21 mouse cellular contexts compared by ENCODE assay signal in the genomic region with DNA sequence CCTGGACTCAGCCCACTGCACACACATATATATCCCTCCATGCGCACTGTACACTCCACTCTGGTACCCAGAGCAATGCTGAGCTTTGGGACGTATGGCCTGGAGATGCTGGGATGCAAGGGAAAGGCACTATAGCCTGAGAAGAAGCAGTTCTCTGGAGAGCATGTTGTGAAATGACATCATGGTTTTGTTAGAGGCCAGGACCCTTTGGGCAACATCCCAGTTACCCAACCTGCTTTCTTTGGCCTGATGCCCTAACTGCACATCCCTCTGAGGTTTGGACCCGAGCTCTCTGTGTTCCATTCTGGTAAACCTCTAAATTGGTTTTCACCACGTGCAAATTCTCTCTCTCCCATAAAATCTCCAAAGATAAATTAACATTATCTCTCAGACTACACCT. TPM values are rescaled to one million over a fixed set of nuclear protein-coding genes. Genes with fewer than 3 reads are reported as not detected.
DNase-seq lines count a peak whose midpoint lies in the region; ATAC-seq lines count a peak whose summit lies in the region.
"Had no signal": no experiment of that assay in that cellular context is flagged by ENCODE, and none has a peak within 500 bp of the region (broad histone marks: within the 10 kb centered on the region; RNA-seq: fewer than 3 reads in every experiment).

No protein-coding gene starts in this region.

- peak; percentile 77 for ATAC-seq in cerebellum, adult (ENCODE audit: insufficient number of reproducible peaks, low FRiP score, low TSS enrichment)
- no peak for ATAC-seq in kidney, embryonic 15.5 days (replicated peaks; ENCODE audit: low FRiP score)
- no peak for ATAC-seq in erythroblast, adult 5-6 weeks (replicated peaks; ENCODE audit: low FRiP score, poor library complexity, severe bottlenecking)
- ATAC-seq: activated CD4-positive, CD25-positive, alpha-beta regulatory T cell, adult 4 months had no signal

- H3K4me1 ChIP-seq in kidney, embryonic 15.5 days, result no peaks in the 10 kb centered on the region
- H3K4me1 ChIP-seq: embryonic facial prominence, embryonic 13.5 days; lung, embryonic 15.5 days had no signal

- DNase-seq in cerebellum, postnatal 4 days (ENCODE audit: low spot score in 2 of 2), result no peak
- peak; percentile 47 for DNase-seq in left cerebral cortex, postnatal 4 days
- no peak for DNase-seq in left cerebral cortex, adult 18-20 months (ENCODE audit: low spot score in 2 of 2)
- peak; percentile 74 to 79 for DNase-seq in cerebellum, adult 18-20 months
- DNase-seq in cerebellum, postnatal 36 days, result peak; percentile 71 to 77
- DNase-seq: kidney, adult 18-20 months; kidney, postnatal 4 days; liver; right cerebral cortex, postnatal 25 days; thymus, postnatal 14 days had no signal

- peaks cover 97% of the 10 kb centered on the region for H3K36me3 ChIP-seq in kidney, embryonic 15.5 days

- intact Hi-C loops in left cerebral cortex, postnatal 4 days (cut with DNase I), result no loop called here

- no peak overlapping the region for H3K9ac ChIP-seq in kidney, embryonic 15.5 days
- H3K9ac ChIP-seq: embryonic facial prominence, embryonic 13.5 days; lung, embryonic 15.5 days; neural tube, embryonic 15.5 days had no signal

- H3K4me2 ChIP-seq in kidney, embryonic 15.5 days, result no peak overlapping the region
- H3K4me2 ChIP-seq: embryonic facial prominence, embryonic 13.5 days; lung, embryonic 15.5 days; midbrain, embryonic 11.5 days; neural tube, embryonic 15.5 days had no signal

- no peaks in the 10 kb centered on the region for H3K27me3 ChIP-seq in kidney, embryonic 15.5 days
- H3K27me3 ChIP-seq: lung, embryonic 15.5 days had no signal

- no peak overlapping the region for H3K4me3 ChIP-seq in kidney, embryonic 15.5 days (replicated peaks)
- H3K4me3 ChIP-seq: embryonic facial prominence, embryonic 13.5 days; forebrain, embryonic 10.5 days; lung, embryonic 15.5 days; neural tube, embryonic 15.5 days had no signal

- H3K27ac ChIP-seq in kidney, embryonic 15.5 days, result no peak overlapping the region
- H3K27ac ChIP-seq: embryonic facial prominence, embryonic 13.5 days; forebrain, embryonic 10.5 days; lung, embryonic 15.5 days; macrophage; neural tube, embryonic 15.5 days; stomach, postnatal 0 days had no signal

- 76% methylated on average over 4 of the region's 4 CpGs for WGBS in kidney, embryonic 15.5 days

- H3K9me3 ChIP-seq in kidney, embryonic 15.5 days (replicated peaks), result no peaks in the 10 kb centered on the region
- H3K9me3 ChIP-seq: embryonic facial prominence, embryonic 13.5 days; neural tube, embryonic 15.5 days had no signal

RNA-seq across cellular contexts. Expression of a gene that starts 16.7 kb away (rescaled TPM):
- total RNA-seq in left cerebral cortex, postnatal 4 days (2021), result 10 to 100 TPM; 18.5 to 20.5 TPM
- 10 to 100 TPM; 17.0 to 18.3 TPM for total RNA-seq in left cerebral cortex, adult 18-20 months (2021)
- polyA plus RNA-seq in kidney, embryonic 15.5 days (2015; fragmentation: Nextera tagmentation; extraction: Ambion mirVana), result 19.3 and 20.6 TPM in 2 replicates
- total RNA-seq in erythroblast, adult 5-6 weeks (2015; ENCODE audit: low replicate concordance), result 2.3 and 5.2 TPM in 2 replicates
- total RNA-seq in erythroblast, adult 5-6 weeks (2017; ENCODE audit: low replicate concordance), result 3.4 and 3.6 TPM in 2 replicates

RNA-seq across cellular contexts. Expression of a gene that starts 26.6 kb away (rescaled TPM):
- 10 to 100 TPM; 32.1 to 32.8 TPM for total RNA-seq in left cerebral cortex, postnatal 4 days (2021)
- 10 to 100 TPM; 10.5 to 11.1 TPM for total RNA-seq in left cerebral cortex, adult 18-20 months (2021)
- polyA plus RNA-seq in kidney, embryonic 15.5 days (2015; fragmentation: Nextera tagmentation; extraction: Ambion mirVana), result 16.3 and 18.0 TPM in 2 replicates
- total RNA-seq in erythroblast, adult 5-6 weeks (2015; ENCODE audit: low replicate concordance), result 0.38 and 0.63 TPM in 2 replicates
- 1.2 and 1.3 TPM in 2 replicates for total RNA-seq in erythroblast, adult 5-6 weeks (2017; ENCODE audit: low replicate concordance)

RNA-seq across cellular contexts. Expression of a gene that starts 49.6 kb away (rescaled TPM):
- total RNA-seq in left cerebral cortex, postnatal 4 days (2021), result 10 to 100 TPM; 23.2 to 28.7 TPM
- 10 to 100 TPM; 19.6 to 20.2 TPM for total RNA-seq in left cerebral cortex, adult 18-20 months (2021)
- polyA plus RNA-seq in kidney, embryonic 15.5 days (2015; fragmentation: Nextera tagmentation; extraction: Ambion mirVana), result 9.0 and 10.7 TPM in 2 replicates
- 0.19 and 1.0 TPM in 2 replicates for total RNA-seq in erythroblast, adult 5-6 weeks (2015; ENCODE audit: low replicate concordance)
- total RNA-seq in erythroblast, adult 5-6 weeks (2017; ENCODE audit: low replicate concordance), result 0.98 and 1.8 TPM in 2 replicates

Comparison
In these comparisons a context has a peak if more than half of its experiments do, and no peak if none do; other contexts are left out.
1. DNase-seq: peak in left cerebral cortex, postnatal 4 days (single experiment), cerebellum, adult 18-20 months (2 of 2) and cerebellum, postnatal 36 days (2 of 2); none in cerebellum, postnatal 4 days (0 of 2) and left cerebral cortex, adult 18-20 months (0 of 2).
2. RNA of a gene that starts 26.6 kb away (total RNA-seq): 32.1 to 32.8 TPM in left cerebral cortex, postnatal 4 days and 10.5 to 11.1 TPM in left cerebral cortex, adult 18-20 months; 0.38 to 1.3 TPM in erythroblast, adult 5-6 weeks; every median in the first group is over 4 times any median in the second.
3. RNA of a gene that starts 49.6 kb away (total RNA-seq): 23.2 to 28.7 TPM in left cerebral cortex, postnatal 4 days and 19.6 to 20.2 TPM in left cerebral cortex, adult 18-20 months; 0.19 to 1.8 TPM in erythroblast, adult 5-6 weeks; every median in the first group is over 4 times any median in the second.